Mouse (Mus musculus) cerebellum, adult 2 months (tissue): ENCODE results near the gene Isg20l2.

Experiments used
- CTCF ChIP-seq: fragments of 200-500 bp; IDR thresholded peaks from 2 replicates; pipeline ENCODE4 v1.5.1; 2011; ENCODE audit warnings: low read depth, mild to moderate bottlenecking, control low read depth, low read length, moderate library complexity, borderline replicate concordance; ENCODE audit not compliant: insufficient read depth
- POLR2A ChIP-seq: fragments of 200-500 bp; IDR thresholded peaks from 2 replicates; pipeline ENCODE4 v1.6.1; 2011; ENCODE audit warnings: low read length, control low read depth, borderline replicate concordance; ENCODE audit not compliant: insufficient read depth

GRCm38 (mm10) chr3:87913491-87913890 lies 16.6 kb upstream of the Isg20l2 start:
- no peak for TF ChIP-seq CTCF
- no peak for TF ChIP-seq POLR2A
